Mouse (Mus musculus): ENCODE measurements around the gene Lurap1l.

Gene Lurap1l

GRCm38 (mm10) chr4:80990819-80991218 is 80.4 kb downstream of the Lurap1l start:
- in situ Hi-C loops (cut with MboI, MseI) = loop anchor here (10.0 kb wide), 1 partner anchor 1276 kb away; no protein-coding TSS in a partner anchor

GRCm38 (mm10) chr4:81003528-81003927 is 93.1 kb downstream of the Lurap1l start:
- in situ Hi-C loops (cut with MboI, MseI) = no loop called here
